Mouse (Mus musculus) adrenal gland, postnatal 25 days (tissue): ENCODE measurements around the gene Slc18b1. TPM values are rescaled to one million over a fixed set of nuclear protein-coding genes. Genes with fewer than 3 reads are reported as not detected.

Source experiments
- DNase-seq: peaks from one replicate; pipeline ENCODE4 v3.0.0; 2021; ENCODE audit warnings: mixed read lengths
- total RNA-seq: library from RNA; stranded (reverse); gene quantifications from 2 replicates; pipeline ENCODE4 v1.2.3, GENCODE M21; 2021

Gene Slc18b1
- total RNA-seq, 1 experiment from 2014 or later = 31.4 TPM

GRCm38 (mm10) chr10:23806201-23806600 is 9.4 kb downstream of the Slc18b1 start:
- no peak for DNase-seq

GRCm38 (mm10) chr10:23811635-23812437 is 15.1 kb downstream of the Slc18b1 start:
- peak; percentile 72 for DNase-seq

- no peak for DNase-seq
These were observed 15.6 kb downstream of the Slc18b1 start for GRCm38 (mm10) chr10:23812438-23812759.

- no peak for DNase-seq
These were observed 16.3 kb downstream of the Slc18b1 start for GRCm38 (mm10) chr10:23812852-23813766.

DNA sequence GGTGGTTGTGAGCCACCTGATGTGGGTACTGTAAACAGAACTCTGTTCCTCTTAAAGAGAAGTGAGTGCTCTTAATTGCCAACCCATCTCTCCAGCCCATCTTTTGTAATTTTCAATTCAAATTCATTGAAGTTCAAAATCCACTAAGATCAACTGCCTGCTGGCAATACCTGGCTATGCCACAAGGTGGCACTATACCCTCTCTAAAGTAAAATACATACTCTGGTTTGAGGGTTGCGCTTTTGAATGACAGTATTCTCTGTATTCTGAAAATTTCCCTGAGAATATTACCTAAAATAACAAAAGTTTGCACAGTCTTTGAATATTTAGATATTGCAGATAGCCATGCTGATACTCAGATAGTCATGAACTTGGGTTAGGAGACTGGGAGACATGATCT is 18.4 kb downstream of the Slc18b1 start:
- peak; percentile 73 for DNase-seq

DNA sequence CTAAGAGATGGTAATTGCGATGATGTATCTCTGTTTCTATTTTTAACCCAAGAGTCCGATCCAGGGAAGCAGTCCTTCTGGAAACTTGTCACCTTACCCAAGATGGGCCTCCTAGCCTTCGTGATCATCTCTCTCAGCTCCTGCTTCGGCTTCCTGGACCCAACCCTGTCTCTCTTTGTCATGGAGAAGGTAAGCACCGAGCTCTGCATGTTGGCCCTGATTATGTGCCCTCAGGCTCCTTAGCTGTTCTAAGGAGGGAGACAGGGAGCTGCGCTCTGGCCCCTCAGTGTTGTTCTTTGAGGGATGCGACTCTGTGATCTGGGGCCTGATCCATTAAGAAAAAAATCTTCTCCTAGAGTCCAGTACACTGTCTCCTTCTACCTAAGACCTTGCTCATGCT is 19.5 kb downstream of the Slc18b1 start:
- DNase-seq = no peak

- DNase-seq = no peak
These were observed 29.7 kb downstream of the Slc18b1 start for GRCm38 (mm10) chr10:23826516-23826915.

GRCm38 (mm10) chr10:23836003-23836964 is 39.5 kb downstream of the Slc18b1 start:
- no peak for DNase-seq

DNA sequence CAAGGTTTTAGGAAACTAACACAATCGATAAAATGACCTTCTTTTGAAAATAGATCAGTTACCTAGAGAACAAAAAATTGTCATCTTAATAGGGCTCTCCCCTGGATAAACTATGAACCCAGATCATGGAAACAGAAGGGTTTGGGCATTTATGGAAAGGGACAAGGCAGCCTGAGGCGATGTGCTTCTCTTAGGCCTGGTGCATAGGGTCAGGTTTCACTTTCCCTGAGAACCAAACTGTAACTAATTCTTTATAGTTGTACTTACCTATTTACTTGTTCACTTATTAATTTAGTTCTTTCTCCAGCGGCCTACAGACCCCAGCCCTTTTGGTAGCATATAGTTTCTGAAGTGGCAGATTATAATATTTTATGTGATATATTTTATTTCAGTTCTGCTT is 40.3 kb downstream of the Slc18b1 start:
- DNase-seq = no peak

- DNase-seq = no peak
These were observed 42.1 kb downstream of the Slc18b1 start for GRCm38 (mm10) chr10:23838910-23839309.

DNA sequence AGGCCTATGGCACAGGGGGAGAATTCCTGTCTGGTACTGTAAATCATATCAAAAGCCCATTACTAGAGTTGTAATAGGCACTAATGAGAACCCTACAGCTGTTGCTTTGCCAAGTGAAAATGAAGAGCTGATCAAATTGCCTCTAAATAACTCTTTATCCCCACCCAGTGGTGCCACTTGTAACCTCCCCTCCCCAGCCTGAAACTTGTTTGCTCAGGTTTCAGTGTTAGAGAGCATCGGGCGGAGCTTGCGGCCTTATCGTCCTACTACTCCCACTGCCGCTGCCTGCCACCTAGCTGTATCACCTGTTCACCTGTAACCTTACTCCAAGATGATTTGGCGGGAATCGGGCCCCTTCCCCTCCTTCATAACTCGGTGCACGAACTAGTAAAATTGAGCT is 42.6 kb downstream of the Slc18b1 start:
- DNase-seq = no peak

DNA sequence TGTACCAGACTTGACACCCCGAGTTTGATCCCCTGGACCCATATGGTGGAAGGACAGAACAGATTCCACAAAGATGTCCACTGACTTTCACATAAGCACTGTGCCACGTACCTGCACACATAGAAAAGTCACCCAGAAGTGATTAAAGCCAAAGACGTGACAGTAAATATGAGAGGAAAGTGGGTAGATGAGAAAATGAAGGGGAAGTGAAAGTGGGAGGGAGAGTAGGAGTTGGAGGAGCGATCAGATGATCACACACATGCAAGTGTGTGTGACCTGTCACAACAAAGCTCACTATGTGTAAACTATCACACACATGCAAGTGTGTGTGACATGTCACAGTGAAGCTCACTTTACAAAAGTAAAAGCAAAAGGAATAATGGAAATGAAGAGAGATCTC is 43.7 kb downstream of the Slc18b1 start:
- no peak for DNase-seq

DNA sequence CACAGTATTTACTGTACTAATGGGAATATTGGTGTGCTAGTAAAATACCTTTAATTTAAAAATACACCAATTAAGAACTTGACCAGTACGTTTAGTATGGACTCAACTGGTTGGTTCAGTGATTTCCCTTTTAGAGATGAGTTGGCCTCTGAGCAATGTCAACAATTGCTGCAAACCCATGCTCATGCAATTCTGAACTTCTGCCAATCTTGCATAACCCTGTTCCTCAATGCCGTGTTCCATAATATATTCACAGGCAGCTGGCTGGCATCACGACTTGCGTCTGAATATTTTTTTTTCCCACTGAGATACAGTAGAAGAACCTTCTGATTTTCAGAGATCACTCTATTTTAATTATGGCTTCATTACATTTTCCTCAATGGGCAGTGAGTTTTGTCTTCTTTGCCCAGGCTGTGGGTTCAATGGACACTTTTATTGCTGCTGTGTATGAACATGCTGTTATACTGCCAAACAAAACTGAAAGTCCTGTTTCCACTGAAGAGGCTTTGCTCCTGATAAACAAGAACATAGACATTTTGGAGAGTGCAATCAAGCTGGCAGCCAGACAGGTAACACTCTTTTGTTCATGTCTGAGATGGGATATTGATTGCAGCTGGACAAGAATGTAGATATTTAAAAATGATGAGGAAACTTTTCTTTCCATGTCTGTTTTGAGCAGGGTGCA is 54.6 kb downstream of the Slc18b1 start, which contains the start of gene Vnn3:
TSS of gene Vnn3 (plus strand) at position 235 of the 685 bp plus-strand sequence.
- DNase-seq = no peak

- DNase-seq = no peak
These were observed 55.3 kb downstream of the Slc18b1 start for GRCm38 (mm10) chr10:23852096-23852495.

- no peak for DNase-seq
These were observed 67.9 kb downstream of the Slc18b1 start for GRCm38 (mm10) chr10:23864362-23865312.

Other genes starting within 250 kb of the Slc18b1 start
- gene Rps12, start 9.7 kb upstream of the Slc18b1 start, total RNA-seq = 408 and 443 TPM in 2 replicates
- gene Vnn3, start 54.5 kb downstream of the Slc18b1 start, total RNA-seq = 53.8 and 82.3 TPM in 2 replicates
- 48.8 and 69.8 TPM in 2 replicates for gene Vnn1, start 97.7 kb downstream of the Slc18b1 start, total RNA-seq
- gene Taar1, start 123.4 kb downstream of the Slc18b1 start, total RNA-seq = not detected in 2 replicates
- not detected in 2 replicates for gene Taar2, start 141.6 kb downstream of the Slc18b1 start, total RNA-seq
- not detected in 2 replicates for gene Taar3, start 152.6 kb downstream of the Slc18b1 start, total RNA-seq
- not detected in 2 replicates for gene Taar4, start 163.5 kb downstream of the Slc18b1 start, total RNA-seq
- not detected in 2 replicates for gene Taar5, start 173.7 kb downstream of the Slc18b1 start, total RNA-seq
- gene Taar6, start 188.7 kb downstream of the Slc18b1 start, total RNA-seq = not detected in 2 replicates
- not detected in 2 replicates for gene Taar7a, start 196.5 kb downstream of the Slc18b1 start, total RNA-seq
- not detected in 2 replicates for gene Taar7b, start 203.0 kb downstream of the Slc18b1 start, total RNA-seq
- gene Taar7d, start 230.2 kb downstream of the Slc18b1 start, total RNA-seq = not detected in 2 replicates
- gene Taar7e, start 240.6 kb downstream of the Slc18b1 start, total RNA-seq = not detected in 2 replicates